Mouse (Mus musculus) midbrain, embryonic 11.5 days (tissue): Measurements from ENCODE around the gene 1700092M07Rik. TPM values are rescaled to one million over a fixed set of nuclear protein-coding genes. Genes with fewer than 3 reads are reported as not detected.

ENCODE experiments used
- ATAC-seq: fragments of 200-750 bp; cut with Nextera tagmentation; 2 replicates; pipeline ENCODE4 v1.8.0; 2017; ENCODE audit warnings: moderate TSS enrichment, moderate library complexity; ENCODE audit not compliant: low FRiP score
- DNase-seq: peaks from one replicate; pipeline ENCODE4 v3.0.0; 2015; ENCODE audit warnings: low spot score; ENCODE audit errors: missing footprints
- H3K27ac ChIP-seq: fragments of 300-500 bp; sonication (generic); 2 replicates; pipeline ENCODE4 v1.5.1; 2014; ENCODE audit warnings: low read depth, low read length
- H3K27me3 ChIP-seq: fragments of 300-500 bp; sonication (generic); 2 replicates; pipeline ENCODE4 v1.6.1; 2014; ENCODE audit warnings: mild to moderate bottlenecking, low read length, moderate library complexity, mixed read lengths; ENCODE audit not compliant: control insufficient read depth, insufficient read depth
- H3K36me3 ChIP-seq: fragments of 300-500 bp; sonication (generic); 2 replicates; pipeline ENCODE4 v1.6.1; 2014; ENCODE audit warnings: mild to moderate bottlenecking, low read length, moderate library complexity, mixed read lengths; ENCODE audit not compliant: control insufficient read depth, insufficient read depth
- H3K4me1 ChIP-seq: fragments of 300-500 bp; sonication (generic); 2 replicates; pipeline ENCODE4 v1.6.1; 2014; ENCODE audit warnings: low read length; ENCODE audit not compliant: control insufficient read depth, insufficient read depth
- H3K4me2 ChIP-seq: fragments of 300-500 bp; sonication (generic); 2 replicates; pipeline ENCODE4 v1.6.1; 2014; ENCODE audit warnings: mild to moderate bottlenecking, moderate library complexity
- H3K4me3 ChIP-seq: fragments of 300-500 bp; sonication (generic); 2 replicates; pipeline ENCODE4 v1.5.1; 2014; ENCODE audit warnings: low read depth, low read length
- H3K9ac ChIP-seq: fragments of 300-500 bp; sonication (generic); 2 replicates; pipeline ENCODE4 v1.6.1; 2014; ENCODE audit warnings: low read length
- H3K9me3 ChIP-seq: fragments of 300-500 bp; sonication (generic); 2 replicates; pipeline ENCODE4 v1.6.1; 2016; ENCODE audit warnings: low read length; ENCODE audit not compliant: control insufficient read depth
- WGBS: fragments of 180-500 bp; shearing (Covaris S2); extraction: QIAGEN DNeasy Blood & Tissue Kit; methylation state at CpG from one replicate; pipeline ENCODE4 v1.1.7; 2014; 5-methylcytosine and 5-hydroxymethylcytosine counted together
- polyA plus RNA-seq: library from polyadenylated mRNA; unstranded; fragments of >200 nt; fragmentation: Nextera tagmentation; extraction: Ambion mirVana; gene quantifications from 2 replicates; pipeline ENCODE4 v1.2.1, GENCODE M21; 2014

Gene 1700092M07Rik
- polyA plus RNA-seq, 1 experiment from 2014 or later, result 2.7 TPM

GRCm38 (mm10) chr19:8773409-8773808 is 32.9 kb downstream of the 1700092M07Rik start:
- no peak for ATAC-seq
- H3K27ac ChIP-seq, result 0 out of 2 replicates have a peak overlapping the region, but pooled peaks have one; percentile 2
- DNase-seq, result no peak
- H3K4me1 ChIP-seq, result peaks cover 29% of the 10 kb centered on the region
- peak overlapping the region; percentile 92; the same call in 1 of the 2 replicates for H3K9ac ChIP-seq
- H3K4me2 ChIP-seq, result peak overlapping the region; percentile 98
- H3K9me3 ChIP-seq, result no peaks in the 10 kb centered on the region
- no peaks in the 10 kb centered on the region for H3K27me3 ChIP-seq
- WGBS, result 62% methylated on average over 6 of the region's 6 CpGs
- peak overlapping the region; percentile 74 for H3K4me3 ChIP-seq
- peaks cover 15% of the 10 kb centered on the region for H3K36me3 ChIP-seq

- H3K9me3 ChIP-seq, result no peaks in the 10 kb centered on the region
- H3K4me2 ChIP-seq, result peak within 1 kb of the TSS; percentile 98
- H3K36me3 ChIP-seq, result peaks cover 13% of the 10 kb centered on the region
- peak within 1 kb of the TSS; percentile 92 for H3K9ac ChIP-seq
- no peaks in the 10 kb centered on the region for H3K27me3 ChIP-seq
- H3K4me1 ChIP-seq, result peaks cover 29% of the 10 kb centered on the region
- DNase-seq (peak; percentile 99), ATAC-seq (peak; percentile 95)
- whole genome bisulfite sequencing, result under 1% methylated on average over 68 of the region's 68 CpGs
- H3K4me3 ChIP-seq, result peak within 1 kb of the TSS; percentile 74
- peak within 1 kb of the TSS; percentile 96 for H3K27ac ChIP-seq
Measured at GRCm38 (mm10) chr19:8774086-8774835, 33.7 kb downstream of the 1700092M07Rik start, which contains the start of gene Tmem179b. Gene Tmem179b, minus strand, starts transcription at chr19:8774467.

DNA sequence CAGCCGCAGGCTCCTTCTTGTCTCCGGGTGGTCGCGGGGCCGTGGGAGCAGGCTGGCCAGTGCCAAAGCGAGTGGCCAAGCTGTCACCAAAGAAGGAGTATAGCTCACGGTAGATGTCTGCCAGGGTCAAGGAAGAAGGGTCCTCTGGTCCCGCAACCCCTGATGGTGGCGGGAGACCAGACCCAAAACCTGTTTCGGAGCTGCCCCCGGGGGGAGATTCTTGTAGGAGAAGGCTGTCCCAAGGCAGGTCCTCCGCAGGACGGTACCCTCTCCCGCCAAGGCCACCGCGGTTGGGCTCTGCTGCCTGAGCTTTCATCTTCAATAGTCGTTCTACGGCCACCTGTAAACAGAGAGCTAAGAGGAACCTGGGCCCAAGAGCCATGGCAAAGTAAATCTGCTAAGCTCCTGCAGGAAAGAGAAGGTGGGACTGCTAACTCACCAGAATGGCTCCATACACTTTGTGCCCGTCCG is 34.5 kb downstream of the 1700092M07Rik start:
- peak; percentile 91 for DNase-seq
- 6% methylated on average over 20 of the region's 20 CpGs for WGBS
- ATAC-seq, result peak; percentile 41; the same call in 1 of the 2 replicates

DNA sequence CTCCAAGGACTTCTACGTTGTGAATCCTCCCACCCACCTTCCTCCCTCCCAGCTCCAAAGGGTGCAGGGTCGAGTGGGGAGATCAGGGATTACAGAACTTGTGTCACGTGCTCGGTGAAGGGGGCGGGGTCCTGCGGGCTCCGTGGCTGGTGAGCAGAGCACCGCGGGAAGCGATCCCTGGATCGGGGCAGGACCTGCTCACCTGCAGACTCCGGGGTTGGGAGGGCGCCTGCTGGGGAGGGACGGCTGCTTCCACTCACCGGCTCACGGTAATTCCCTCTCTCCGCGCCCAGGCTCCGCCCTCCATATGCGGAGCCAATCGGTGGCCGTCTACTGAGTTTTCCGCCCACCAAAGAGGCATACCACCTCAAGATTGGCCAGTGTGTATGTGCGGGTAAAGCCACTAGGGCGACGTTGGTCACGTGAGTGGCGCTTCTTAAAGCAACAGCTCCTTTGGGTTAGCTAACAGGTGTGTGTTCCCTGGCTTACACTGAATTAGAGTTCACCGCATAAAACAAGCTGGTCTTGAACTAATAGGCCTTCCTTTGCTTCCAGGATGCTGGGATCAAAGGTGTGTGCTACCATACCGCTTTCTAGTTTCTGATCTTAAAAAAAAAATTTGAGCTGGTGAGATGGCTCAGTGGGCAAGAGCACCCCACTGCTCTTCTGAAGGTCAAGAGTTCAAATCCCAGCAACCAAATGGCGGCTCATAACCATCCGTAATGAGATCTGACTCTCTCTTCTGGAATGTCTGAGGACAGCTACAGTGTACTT is 45.7 kb downstream of the 1700092M07Rik start, which contains the start of gene Taf6l:
TSS of gene Taf6l (minus strand) at position 410 of the 774 bp plus-strand sequence.
- H3K4me2 ChIP-seq, result peak within 1 kb of the TSS; percentile 68
- under 1% methylated on average over 32 of the region's 32 CpGs for WGBS
- no peaks in the 10 kb centered on the region for H3K9me3 ChIP-seq
- DNase-seq (peak; percentile 97), ATAC-seq (peak; percentile 99)
- 0 out of 2 replicates have a peak, but pooled peaks cover 4% of the 10 kb centered on the region for H3K4me1 ChIP-seq
- H3K27me3 ChIP-seq, result no peaks in the 10 kb centered on the region
- H3K9ac ChIP-seq, result peak within 1 kb of the TSS; percentile 73
- peak within 1 kb of the TSS; percentile 51; the same call in 1 of the 2 replicates for H3K27ac ChIP-seq
- peaks cover 17% of the 10 kb centered on the region; the same call in 1 of the 2 replicates for H3K36me3 ChIP-seq
- H3K4me3 ChIP-seq, result peak within 1 kb of the TSS; percentile 78

More for the DNA sequence above, 34.5 kb downstream of the 1700092M07Rik start:
- Histone ChIP-seq H3K36me3 (peaks cover 10% of the 10 kb centered on the region), H3K4me1 (peaks cover 29% of the 10 kb centered on the region), H3K27me3 (no peaks in the 10 kb centered on the region), H3K4me2 (peak overlapping the region; percentile 98), H3K9ac (peak overlapping the region; percentile 92), H3K27ac (peak overlapping the region; percentile 96), H3K9me3 (no peaks in the 10 kb centered on the region), H3K4me3 (peak overlapping the region; percentile 74)

GRCm38 (mm10) chr19:8788521-8788920 is 48.0 kb downstream of the 1700092M07Rik start:
- H3K27me3 ChIP-seq, result no peaks in the 10 kb centered on the region
- no peaks in the 10 kb centered on the region for H3K9me3 ChIP-seq
- peaks cover 7% of the 10 kb centered on the region for H3K36me3 ChIP-seq
- H3K4me2 ChIP-seq, result no peak overlapping the region
- no peak overlapping the region for H3K9ac ChIP-seq
- H3K27ac ChIP-seq, result no peak overlapping the region
- H3K4me3 ChIP-seq, result no peak overlapping the region
- 22% methylated on average over 3 of the region's 3 CpGs for WGBS
- ATAC-seq (no peak), DNase-seq (no peak)
- 0 out of 2 replicates have a peak, but pooled peaks cover 4% of the 10 kb centered on the region for H3K4me1 ChIP-seq

GRCm38 (mm10) chr19:8789171-8789570 is 48.7 kb downstream of the 1700092M07Rik start:
- Histone ChIP-seq H3K9me3 (no peaks in the 10 kb centered on the region), H3K4me2 (no peak overlapping the region), H3K27ac (no peak overlapping the region; the same call in 1 of the 2 replicates), H3K4me3 (no peak overlapping the region), H3K27me3 (no peaks in the 10 kb centered on the region), H3K4me1 (0 out of 2 replicates have a peak, but pooled peaks cover 4% of the 10 kb centered on the region), H3K9ac (no peak overlapping the region), H3K36me3 (peaks cover 12% of the 10 kb centered on the region)
- ATAC-seq, result no peak
- no peak for DNase-seq
- 29% methylated on average over 1 of the region's 1 CpGs for WGBS

DNA sequence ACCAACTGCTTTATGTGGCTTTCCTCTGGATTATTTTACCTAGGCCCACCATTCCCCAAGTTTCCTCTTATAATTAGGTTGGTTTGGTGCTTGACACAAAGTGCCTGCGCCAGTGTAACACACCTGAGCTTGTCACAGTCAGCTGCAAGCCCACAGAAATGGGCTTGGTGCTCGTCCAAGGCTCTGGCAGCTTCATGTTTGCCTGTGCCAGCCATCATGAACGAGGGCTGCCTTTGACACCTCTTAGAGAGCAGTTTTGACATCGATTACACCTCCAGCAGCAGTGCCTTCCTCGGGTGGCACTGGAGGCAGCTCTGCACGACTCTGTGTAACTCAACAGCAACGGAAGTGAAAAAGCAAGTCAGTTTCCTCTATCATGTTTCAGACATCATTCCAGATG is 49.7 kb downstream of the 1700092M07Rik start:
- no peak for DNase-seq
- 86% methylated on average over 7 of the region's 7 CpGs for WGBS

More for the DNA sequence above, 49.7 kb downstream of the 1700092M07Rik start:
- ATAC-seq, result no peak
- no peaks in the 10 kb centered on the region for H3K9me3 ChIP-seq
- H3K4me3 ChIP-seq, result no peak overlapping the region
- 0 out of 2 replicates have a peak, but pooled peaks cover 3% of the 10 kb centered on the region for H3K4me1 ChIP-seq
- H3K9ac ChIP-seq, result no peak overlapping the region
- H3K27ac ChIP-seq, result no peak overlapping the region
- no peak overlapping the region for H3K4me2 ChIP-seq
- peaks cover 12% of the 10 kb centered on the region for H3K36me3 ChIP-seq
- no peaks in the 10 kb centered on the region for H3K27me3 ChIP-seq
